Mouse (Mus musculus) E14TG2a.4 (cell line): ENCODE measurements at regions not wholly inside any gene's neighbourhood (a gene's known extent, or its start where the extent isn't known, plus 50 kb on each side); places are given as distances from the start of the nearest gene placed in this dataset.

ENCODE experiments used
- H3K27me3 ChIP-seq: 2 replicates; pipeline ENCODE4 v1.6.1; 2014; ENCODE audit warnings: low read length, control low read depth; ENCODE audit not compliant: insufficient read depth
- H3K36me3 ChIP-seq: 2 replicates; pipeline ENCODE4 v1.6.1; 2014; ENCODE audit warnings: low read length, control low read depth; ENCODE audit not compliant: insufficient read depth
- H3K4me1 ChIP-seq: replicated peaks from 2 replicates; pipeline ENCODE4 v1.6.1; 2014; ENCODE audit warnings: low read depth, low read length, control low read depth
- H3K4me3 ChIP-seq: replicated peaks from 2 replicates; pipeline ENCODE4 v1.5.1; 2014; ENCODE audit warnings: mild to moderate bottlenecking, low read length
- H3K9me3 ChIP-seq: 2 replicates; pipeline ENCODE4 v1.6.1; 2014; ENCODE audit warnings: low read length, control low read depth
- CTCF ChIP-seq: conservative IDR thresholded peaks from 2 replicates; pipeline ENCODE4 v1.5.1; 2014; ENCODE audit warnings: low read length
- NANOG ChIP-seq: IDR thresholded peaks from 2 replicates; pipeline ENCODE4 v1.6.1; 2014; ENCODE audit warnings: borderline replicate concordance, low read length, mixed read lengths
- POU5F1 ChIP-seq: IDR thresholded peaks from 2 replicates; pipeline ENCODE4 v1.6.1; 2014; ENCODE audit warnings: low read length, borderline replicate concordance

DNA sequence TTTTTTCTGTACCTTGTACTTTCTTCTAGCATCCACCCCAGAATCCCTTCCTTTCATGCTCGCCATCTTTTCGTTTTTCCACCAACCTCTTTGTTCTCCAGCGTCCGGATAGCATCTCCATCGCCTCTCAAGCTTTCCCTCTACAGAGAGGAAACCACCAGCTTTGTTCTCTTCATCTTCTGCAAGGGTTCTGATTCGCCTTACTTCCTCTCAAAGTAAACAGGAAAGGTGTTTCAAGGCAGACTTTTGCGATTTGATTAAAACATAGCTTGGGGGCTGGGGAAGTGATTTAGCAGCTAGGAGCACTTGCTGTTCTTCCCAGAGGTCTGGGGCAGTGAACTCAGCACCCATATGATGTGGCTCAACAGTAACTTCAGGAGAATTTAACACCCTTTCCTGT is 71.4 kb downstream of the Emp1 start:
- H3K36me3 ChIP-seq = no peaks in the 10 kb centered on the region
- H3K27me3 ChIP-seq = no peaks in the 10 kb centered on the region
- peaks cover 8% of the 10 kb centered on the region for H3K9me3 ChIP-seq
- H3K4me3 ChIP-seq = no peak overlapping the region
- TF ChIP-seq POU5F1 (no peak), NANOG (no peak), CTCF (no peak)
- no peaks in the 10 kb centered on the region for H3K4me1 ChIP-seq

DNA sequence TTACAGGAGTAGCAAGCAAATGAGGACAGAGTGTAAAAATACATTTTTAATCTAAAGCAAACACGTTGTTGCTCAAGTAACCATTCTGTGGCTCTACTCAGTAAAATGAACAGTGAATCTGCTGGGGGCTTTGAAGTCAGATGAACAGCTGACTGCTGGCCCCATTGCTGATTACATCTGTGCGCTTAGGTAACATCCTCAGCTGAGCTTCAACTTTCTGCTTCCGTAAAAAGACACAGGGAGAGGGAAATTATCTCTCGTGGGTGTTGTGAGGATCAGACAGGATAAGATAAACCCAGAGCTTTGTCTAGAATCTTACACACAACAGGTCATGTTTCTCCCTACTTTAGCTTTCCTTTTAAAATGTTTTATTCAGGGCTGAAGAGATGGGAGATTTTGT is 74.0 kb downstream of the Emp1 start:
- Histone ChIP-seq H3K4me3 (no peak overlapping the region), H3K36me3 (no peaks in the 10 kb centered on the region), H3K9me3 (peaks cover 23% of the 10 kb centered on the region), H3K27me3 (no peaks in the 10 kb centered on the region), H3K4me1 (peaks cover 1% of the 10 kb centered on the region; the same call in 1 of the 2 replicates)
- TF ChIP-seq CTCF (no peak), POU5F1 (no peak), NANOG (no peak)

DNA sequence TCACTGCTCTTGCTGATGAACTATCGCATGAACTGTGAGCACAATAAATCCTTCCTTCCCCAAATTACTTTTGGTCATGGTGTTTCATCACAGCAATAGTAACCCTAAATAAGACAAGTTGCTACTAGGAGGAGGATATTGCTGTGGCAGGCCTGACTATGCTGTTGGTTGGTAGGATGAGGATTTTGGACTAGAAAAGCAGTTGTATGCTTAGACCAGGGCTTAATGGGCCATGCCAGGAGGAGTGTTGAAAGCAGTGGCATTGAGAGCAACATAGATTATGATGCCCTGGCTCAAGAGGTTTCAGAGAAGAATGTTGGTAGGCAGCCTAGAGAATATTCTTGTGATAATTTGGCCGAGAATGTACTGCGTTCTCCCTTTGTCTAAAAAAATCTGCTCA is 75.9 kb downstream of the Emp1 start:
- no peak overlapping the region for H3K4me3 ChIP-seq
- H3K36me3 ChIP-seq = no peaks in the 10 kb centered on the region
- TF ChIP-seq NANOG = no peak
- no peak for TF ChIP-seq POU5F1
- no peak for TF ChIP-seq CTCF
- no peaks in the 10 kb centered on the region for H3K27me3 ChIP-seq
- peaks cover 3% of the 10 kb centered on the region; the same call in 1 of the 2 replicates for H3K4me1 ChIP-seq
- peaks cover 23% of the 10 kb centered on the region for H3K9me3 ChIP-seq

DNA sequence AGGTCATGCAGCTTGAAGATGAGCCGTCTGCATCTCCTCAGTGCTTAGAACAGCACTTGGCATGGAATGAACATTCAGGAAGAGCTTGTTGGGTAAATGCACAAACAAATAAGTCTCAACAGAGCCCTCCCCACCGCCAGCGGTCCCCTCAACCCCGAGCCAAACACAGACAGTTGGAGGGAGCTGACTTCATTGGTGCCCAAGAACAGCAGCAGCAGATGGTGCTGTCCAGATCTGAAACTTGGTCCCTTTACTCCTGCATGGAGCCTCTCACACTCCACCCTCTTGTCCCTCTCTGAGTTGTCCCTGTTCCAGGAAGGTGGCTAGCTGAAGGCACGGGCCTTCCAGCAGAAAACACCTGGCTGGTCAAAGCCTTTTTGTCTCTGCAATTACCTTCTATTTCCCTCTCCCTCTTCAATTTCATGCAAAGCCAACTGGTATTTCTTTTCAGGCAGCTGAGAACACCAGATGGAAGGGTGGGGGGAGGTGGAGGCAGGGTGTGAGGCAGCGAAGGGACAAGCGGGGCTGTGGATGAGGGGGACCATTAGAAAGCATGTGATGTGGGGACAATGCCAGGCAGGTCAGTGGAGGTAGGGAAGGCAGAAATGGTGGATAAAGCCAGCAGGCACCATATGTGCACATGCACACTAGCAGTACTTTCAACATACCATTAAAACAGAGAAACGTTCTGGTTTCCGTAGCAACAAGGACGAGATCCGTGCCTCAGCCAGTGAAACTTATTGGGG is 79.0 kb downstream of the Emp1 start:
- Histone ChIP-seq H3K4me3 (no peak overlapping the region), H3K4me1 (peaks cover 13% of the 10 kb centered on the region), H3K27me3 (peaks cover 13% of the 10 kb centered on the region), H3K9me3 (peaks cover 23% of the 10 kb centered on the region), H3K36me3 (no peaks in the 10 kb centered on the region)
- TF ChIP-seq CTCF (no peak), POU5F1 (no peak), NANOG (no peak)

DNA sequence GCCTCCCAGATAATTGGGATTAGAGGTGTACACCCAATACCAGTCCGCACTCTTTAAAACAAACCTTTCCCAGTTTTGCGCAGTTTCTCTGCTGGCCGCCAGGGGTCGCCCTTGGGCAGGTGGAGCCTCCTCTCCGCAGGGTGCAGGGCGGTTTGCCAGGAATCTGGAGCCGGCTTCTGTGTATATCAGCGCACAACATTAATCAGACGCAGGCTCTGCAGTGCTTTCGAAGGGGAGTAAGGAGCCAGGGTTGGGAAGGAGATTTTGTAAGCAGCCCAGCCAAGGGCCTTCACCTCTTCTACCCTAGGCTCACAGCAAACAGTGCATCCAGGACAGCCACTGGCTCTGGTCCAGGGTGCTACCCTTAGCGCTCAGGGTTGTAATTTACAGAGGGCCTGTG is 82.3 kb downstream of the Emp1 start:
- H3K36me3 ChIP-seq = no peaks in the 10 kb centered on the region
- H3K9me3 ChIP-seq = peaks cover 5% of the 10 kb centered on the region
- peaks cover 13% of the 10 kb centered on the region for H3K4me1 ChIP-seq
- TF ChIP-seq NANOG (no peak), CTCF (peak; percentile 89), POU5F1 (no peak)
- H3K4me3 ChIP-seq = peak overlapping the region; percentile 48
- peaks cover 16% of the 10 kb centered on the region for H3K27me3 ChIP-seq

DNA sequence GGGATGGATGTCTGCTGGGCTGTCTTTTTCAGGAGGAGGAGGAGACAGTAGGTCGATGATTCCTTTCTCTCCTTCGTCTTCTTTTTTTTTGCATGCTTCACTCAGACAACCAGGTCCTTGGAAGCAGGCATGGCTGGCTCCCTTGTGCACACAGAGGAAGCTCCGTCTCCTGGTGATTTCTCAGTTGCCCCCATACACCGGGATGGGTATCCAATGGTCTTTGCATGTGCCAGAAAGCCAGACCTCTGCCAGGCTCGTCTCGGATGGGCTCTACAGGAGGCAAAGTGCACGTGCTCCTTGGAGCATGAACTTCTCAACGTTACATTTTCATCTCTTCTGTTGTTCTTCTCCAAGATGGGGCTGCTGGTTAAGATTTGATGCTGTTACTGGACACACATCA is 82.7 kb downstream of the Emp1 start:
- no peak for TF ChIP-seq CTCF
- no peak for TF ChIP-seq POU5F1
- TF ChIP-seq NANOG = no peak
- H3K27me3 ChIP-seq = peaks cover 16% of the 10 kb centered on the region
- H3K4me1 ChIP-seq = peaks cover 13% of the 10 kb centered on the region
- H3K4me3 ChIP-seq = peak overlapping the region; percentile 48
- peaks cover 1% of the 10 kb centered on the region; the same call in 1 of the 2 replicates for H3K9me3 ChIP-seq
- no peaks in the 10 kb centered on the region for H3K36me3 ChIP-seq

DNA sequence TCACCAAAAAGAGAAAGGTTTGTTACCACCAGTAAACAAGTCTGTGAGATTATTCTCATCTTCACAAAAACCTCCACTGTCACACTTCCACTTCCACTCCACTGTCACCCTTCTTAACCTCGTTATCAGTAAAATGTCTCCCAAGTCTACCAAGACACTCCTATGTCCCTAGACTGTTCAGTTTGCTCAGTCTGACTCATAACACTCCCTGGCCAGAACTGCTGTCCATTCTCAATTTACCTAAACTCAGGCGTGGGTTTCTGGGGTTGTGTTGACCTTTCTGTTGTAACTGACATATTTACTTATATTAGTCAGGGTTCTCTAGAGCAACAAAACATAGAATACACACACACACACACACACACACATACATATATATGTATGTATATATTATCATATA is 85.5 kb downstream of the Emp1 start:
- no peaks in the 10 kb centered on the region for H3K9me3 ChIP-seq
- no peak for TF ChIP-seq NANOG
- no peak for TF ChIP-seq POU5F1
- TF ChIP-seq CTCF = no peak
- no peak overlapping the region for H3K4me3 ChIP-seq
- H3K27me3 ChIP-seq = peaks cover 23% of the 10 kb centered on the region
- no peaks in the 10 kb centered on the region for H3K36me3 ChIP-seq
- peaks cover 10% of the 10 kb centered on the region for H3K4me1 ChIP-seq

DNA sequence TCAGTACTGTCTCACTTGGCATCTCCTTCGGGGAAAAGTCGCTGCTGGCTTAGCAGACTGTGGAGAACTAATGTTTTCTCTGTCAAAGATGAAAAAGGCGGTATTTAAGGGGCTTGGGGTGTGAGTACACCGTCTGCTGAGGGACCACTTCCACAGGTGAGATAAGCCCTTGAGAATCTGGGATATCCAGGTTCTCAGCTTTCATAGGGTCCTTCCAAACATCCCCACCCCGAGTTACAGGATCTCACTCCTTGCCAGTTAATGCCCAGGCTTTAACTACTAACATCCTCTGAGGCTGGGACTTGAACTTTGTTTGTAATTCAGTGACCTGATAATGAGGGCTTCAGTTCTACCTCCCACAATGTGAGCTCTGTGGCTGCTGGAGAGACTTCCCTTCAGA is 86.9 kb downstream of the Emp1 start:
- TF ChIP-seq POU5F1 (no peak), CTCF (no peak), NANOG (no peak)

DNA sequence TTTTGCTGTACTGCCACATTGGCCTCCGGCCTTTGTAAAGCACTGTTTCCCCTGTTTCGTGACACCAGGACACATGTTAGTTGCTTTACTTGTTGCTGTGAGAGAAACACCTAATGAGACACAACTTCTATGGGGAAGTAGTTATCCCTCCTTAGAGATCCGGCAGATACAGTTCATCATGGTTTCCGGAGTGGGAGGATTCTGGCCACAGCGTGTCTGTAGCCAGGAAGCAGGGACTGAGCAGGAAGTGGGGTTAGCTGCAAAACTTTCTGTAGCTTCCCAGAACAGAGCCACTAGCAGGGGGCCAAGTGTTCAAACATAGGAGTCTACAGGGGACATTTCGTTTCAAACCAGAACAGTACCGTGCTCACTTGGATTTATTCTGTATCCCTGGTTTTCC is 88.2 kb downstream of the Emp1 start:
- no peaks in the 10 kb centered on the region for H3K36me3 ChIP-seq

More for the DNA sequence above, 86.9 kb downstream of the Emp1 start:
- peaks cover 6% of the 10 kb centered on the region for H3K4me1 ChIP-seq
- no peaks in the 10 kb centered on the region for H3K9me3 ChIP-seq
- H3K4me3 ChIP-seq = no peak overlapping the region
- no peaks in the 10 kb centered on the region for H3K36me3 ChIP-seq
- peaks cover 25% of the 10 kb centered on the region for H3K27me3 ChIP-seq

More for the DNA sequence above, 88.2 kb downstream of the Emp1 start:
- Histone ChIP-seq H3K27me3 (peaks cover 17% of the 10 kb centered on the region), H3K4me3 (no peak overlapping the region), H3K4me1 (no peaks in the 10 kb centered on the region), H3K9me3 (no peaks in the 10 kb centered on the region)
- TF ChIP-seq NANOG = no peak
- no peak for TF ChIP-seq CTCF
- no peak for TF ChIP-seq POU5F1
